Mouse (Mus musculus): ENCODE measurements around the gene Smpd2.

Gene Smpd2

DNA sequence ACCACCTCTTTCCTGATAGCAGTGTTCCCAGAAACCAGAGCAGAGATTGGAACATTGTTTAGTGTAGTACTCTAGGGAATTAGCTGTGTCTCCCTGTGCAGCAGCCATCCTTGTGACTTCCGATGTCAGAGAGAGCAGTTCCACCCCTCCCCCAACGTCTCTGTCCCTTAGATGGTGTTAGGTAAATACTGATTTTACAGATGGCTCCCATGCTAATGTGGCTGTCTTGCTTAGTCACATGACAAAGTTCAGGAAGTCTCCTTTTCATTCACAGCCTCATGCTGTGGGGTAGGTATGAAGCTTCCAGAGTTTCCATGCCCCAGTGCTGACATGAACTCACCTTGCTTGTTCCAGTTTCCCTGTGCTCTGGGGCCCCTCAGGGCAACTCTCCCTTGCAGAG is 29.7 kb downstream of the Smpd2 start:
- in situ Hi-C loops (cut with MboI, MseI): no loop called here

DNA sequence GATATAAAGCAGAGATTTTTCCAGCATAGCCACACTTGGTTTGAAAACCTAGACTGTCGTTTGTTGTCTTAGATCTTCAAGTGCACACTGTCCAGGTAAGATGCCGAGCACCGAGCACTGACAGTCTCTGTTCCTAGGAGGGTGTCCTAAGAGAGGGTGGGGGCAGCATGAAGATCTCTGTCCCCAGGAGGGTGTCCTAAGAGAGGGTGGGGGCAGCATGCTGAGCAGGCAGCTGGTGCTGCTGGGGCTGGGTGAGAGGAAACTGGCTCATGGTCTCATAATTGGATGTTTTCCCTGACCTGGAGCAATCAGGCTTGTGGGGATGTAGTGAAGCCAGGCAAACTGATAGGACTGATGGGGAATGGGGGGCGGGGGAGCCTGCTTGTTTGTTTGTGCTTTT is 30.2 kb downstream of the Smpd2 start:
- in situ Hi-C loops (cut with MboI, MseI): no loop called here

DNA sequence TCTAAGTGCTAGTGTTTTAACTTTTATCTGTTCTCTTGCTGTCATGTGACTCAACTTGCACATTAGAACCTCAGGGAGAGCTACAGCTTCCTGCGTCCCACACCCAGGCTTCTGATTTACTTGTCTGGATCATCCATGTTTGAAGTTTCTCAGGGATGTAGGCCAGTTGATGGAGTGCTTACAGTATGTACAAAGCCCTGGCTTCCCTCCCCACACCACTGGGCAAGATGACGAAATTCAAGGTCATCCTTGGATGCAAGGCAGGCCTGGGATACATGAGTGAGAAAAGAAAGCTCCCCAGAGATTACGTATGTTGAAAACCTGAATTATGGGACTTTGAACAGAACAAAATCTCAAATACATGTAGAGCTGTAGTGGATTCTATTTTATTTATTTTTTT is 37.4 kb downstream of the Smpd2 start:
- in situ Hi-C loops (cut with MboI, MseI): loop anchor here (5.0 kb wide), 1 partner anchor 35 kb away; no protein-coding TSS in a partner anchor

DNA sequence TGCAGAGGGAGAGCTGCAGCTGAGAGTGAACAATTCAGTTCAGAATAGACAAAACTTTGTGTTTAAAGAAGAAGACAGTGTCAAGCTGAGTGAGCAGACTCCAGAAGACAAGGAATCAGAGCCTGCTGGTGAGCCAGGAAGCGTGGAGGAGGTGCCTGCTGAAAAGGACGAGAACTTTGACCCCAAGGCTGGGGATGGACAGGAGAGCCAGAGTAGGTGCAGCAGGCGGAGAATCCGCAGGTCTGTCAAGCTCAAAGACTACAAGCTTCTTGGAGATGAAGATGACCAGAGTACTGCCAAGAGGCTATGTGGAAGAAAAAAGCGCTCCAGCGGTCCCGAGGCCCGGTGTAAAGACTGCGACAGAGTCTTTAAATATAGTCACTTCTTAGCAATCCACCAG is 38.5 kb downstream of the Smpd2 start:
- in situ Hi-C loops (cut with MboI, MseI): loop anchor here (5.0 kb wide), 1 partner anchor 36 kb away; no protein-coding TSS in a partner anchor

DNA sequence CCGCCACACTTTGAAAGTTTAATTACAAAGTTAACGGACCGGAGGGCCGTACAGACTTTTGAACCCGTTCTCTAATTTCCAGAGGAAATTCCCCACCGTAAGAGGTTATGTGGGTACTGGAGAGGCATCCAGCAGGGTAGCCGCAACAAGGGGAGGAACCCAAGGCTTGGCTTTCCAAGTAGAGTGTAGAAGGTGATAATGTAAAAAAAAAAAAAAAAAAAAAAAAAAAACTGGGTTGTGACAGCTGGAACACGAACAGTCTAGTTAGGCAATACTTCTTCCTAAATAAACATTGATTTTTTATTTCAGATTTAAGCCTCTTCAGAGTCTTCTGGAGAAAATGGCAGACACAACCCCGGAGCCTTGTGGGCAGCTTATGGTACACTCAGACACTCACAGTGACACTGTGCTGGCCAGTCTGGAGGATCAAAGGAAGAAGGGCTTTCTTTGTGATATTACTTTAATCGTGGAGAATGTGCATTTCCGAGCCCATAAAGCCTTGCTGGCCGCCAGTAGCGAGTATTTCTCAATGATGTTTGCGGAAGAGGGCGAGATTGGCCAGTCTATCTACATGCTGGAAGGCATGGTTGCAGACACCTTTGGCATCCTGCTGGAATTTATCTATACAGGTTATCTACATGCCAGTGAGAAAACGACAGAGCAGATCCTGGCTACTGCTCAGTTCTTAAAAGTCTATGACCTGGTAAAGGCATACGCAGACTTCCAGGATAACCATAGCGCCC is 39.2 kb downstream of the Smpd2 start:
- in situ Hi-C loops (cut with MboI, MseI): loop anchor here (5.0 kb wide), 1 partner anchor 36 kb away; no protein-coding TSS in a partner anchor

DNA sequence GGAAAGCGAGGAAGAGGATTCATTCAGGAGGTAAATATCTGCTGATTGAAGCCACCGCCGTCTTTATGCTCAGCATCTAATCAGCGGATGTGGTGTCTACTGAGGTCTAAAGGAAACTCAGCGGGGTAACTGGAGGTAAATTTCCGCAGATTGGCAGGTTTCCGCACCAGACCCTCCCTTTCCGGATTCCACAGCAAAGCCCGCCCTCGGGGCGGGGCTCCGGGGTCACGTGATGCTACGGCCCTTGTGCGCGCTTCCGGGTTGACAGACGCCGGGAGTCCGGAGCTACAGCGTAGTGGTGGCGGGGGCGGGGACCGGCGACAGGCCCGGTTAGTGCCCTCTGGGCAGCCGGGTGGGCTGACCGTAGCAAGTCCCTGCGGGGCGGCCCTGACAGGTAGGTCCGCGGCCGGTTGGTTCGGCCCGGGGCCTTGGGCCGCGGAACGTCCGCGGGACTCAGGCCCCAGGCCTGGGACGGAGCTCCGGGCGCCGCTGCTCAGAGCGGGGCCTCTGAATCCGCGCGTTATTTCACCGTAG is 40.0 kb downstream of the Smpd2 start, which contains the start of gene Zbtb24:
Zbtb24 (plus strand) TSS at position 247 of the 534 bp plus-strand sequence.
- in situ Hi-C loops (cut with MboI, MseI): loop anchor here (5.0 kb wide), 1 partner anchor 37 kb away; no protein-coding TSS in a partner anchor

DNA sequence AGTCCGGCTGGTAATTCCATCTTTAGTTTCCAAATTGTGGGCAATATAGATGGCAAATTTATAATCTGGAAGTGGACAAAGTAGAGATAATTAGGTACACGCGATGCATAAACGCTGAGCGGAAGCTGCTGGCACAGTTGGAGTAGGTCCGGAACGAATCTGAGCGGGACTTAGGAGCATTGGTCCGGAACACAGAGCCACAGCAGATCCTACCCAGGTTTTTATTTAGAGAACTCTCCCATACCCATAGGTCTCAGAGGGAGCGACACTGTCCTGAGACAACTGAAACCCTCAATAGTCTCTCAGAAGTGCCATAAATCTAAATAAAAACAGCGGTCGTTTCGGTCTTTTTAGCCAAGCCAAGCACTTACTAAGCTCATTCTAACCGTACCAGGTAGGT is 40.5 kb downstream of the Smpd2 start:
- in situ Hi-C loops (cut with MboI, MseI): loop anchor here (5.0 kb wide), 1 partner anchor 38 kb away; no protein-coding TSS in a partner anchor

DNA sequence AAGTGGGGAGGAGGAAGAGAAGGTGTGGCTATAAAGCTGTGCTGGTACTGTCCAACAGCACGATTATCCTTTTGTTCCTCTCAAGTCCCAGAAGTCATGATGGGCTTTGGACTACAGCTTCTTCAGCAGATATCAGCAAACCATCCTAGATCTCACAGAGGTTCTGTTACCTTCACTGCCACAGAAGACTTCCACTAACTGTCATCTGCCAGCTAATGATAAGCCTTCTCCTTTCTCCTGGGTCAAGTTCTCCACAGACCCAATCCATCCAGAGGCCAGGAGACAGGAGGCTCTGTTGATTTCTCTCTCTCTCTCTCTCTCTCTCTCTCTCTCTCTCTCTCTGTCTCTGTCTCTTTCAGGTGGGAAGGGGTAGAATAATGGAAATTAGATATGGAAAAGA is 42.0 kb downstream of the Smpd2 start:
- in situ Hi-C loops (cut with MboI, MseI): no loop called here
